Mouse (Mus musculus) embryonic facial prominence, embryonic 12.5 days (tissue): Measurements from ENCODE around the gene Ntmt1. TPM values are rescaled to one million over a fixed set of nuclear protein-coding genes. Genes with fewer than 3 reads are reported as not detected.

Experiments used
- ATAC-seq: fragments of 200-750 bp; cut with Nextera tagmentation; 2 replicates; pipeline ENCODE4 v1.8.0; 2017; ENCODE audit not compliant: insufficient number of reproducible peaks, insufficient read depth, low FRiP score, low TSS enrichment
- H3K27ac ChIP-seq: fragments of 300-500 bp; sonication (generic); 2 replicates; pipeline ENCODE4 v1.5.1; 2016; ENCODE audit warnings: mild to moderate bottlenecking
- H3K27me3 ChIP-seq: fragments of 300-500 bp; sonication (generic); 2 replicates; pipeline ENCODE4 v1.6.1; 2016; ENCODE audit warnings: mild to moderate bottlenecking, moderate library complexity
- H3K36me3 ChIP-seq: fragments of 300-500 bp; sonication (generic); 2 replicates; pipeline ENCODE4 v1.6.1; 2016; ENCODE audit warnings: mild to moderate bottlenecking
- H3K4me1 ChIP-seq: fragments of 300-500 bp; sonication (generic); 2 replicates; pipeline ENCODE4 v1.6.1; 2016
- H3K4me2 ChIP-seq: fragments of 300-500 bp; sonication (generic); replicated peaks from 2 replicates; pipeline ENCODE4 v1.6.1; 2016; ENCODE audit warnings: mild to moderate bottlenecking, moderate library complexity
- H3K4me3 ChIP-seq: fragments of 300-500 bp; sonication (generic); 2 replicates; pipeline ENCODE4 v1.5.1; 2016; ENCODE audit warnings: mild to moderate bottlenecking
- H3K9ac ChIP-seq: fragments of 300-500 bp; sonication (generic); 2 replicates; pipeline ENCODE4 v1.6.1; 2016; ENCODE audit warnings: mild to moderate bottlenecking, moderate library complexity
- H3K9me3 ChIP-seq: fragments of 300-500 bp; sonication (generic); 2 replicates; pipeline ENCODE4 v1.6.1; 2016; ENCODE audit warnings: mild to moderate bottlenecking, moderate library complexity
- WGBS: fragments of 180-500 bp; shearing (Covaris S2); methylation state at CpG from one replicate; pipeline ENCODE4 v1.1.7; 2016; 5-methylcytosine and 5-hydroxymethylcytosine counted together
- polyA plus RNA-seq: library from polyadenylated mRNA; unstranded; fragments of >200 nt; fragmentation: Nextera tagmentation; extraction: Ambion mirVana; gene quantifications from 2 replicates; pipeline ENCODE4 v1.2.1, GENCODE M21; 2016

The Ntmt1 gene
- polyA plus RNA-seq, 1 experiment from 2014 or later, result 105 TPM

- peak overlapping the region; percentile 92; the same call in 1 of the 2 replicates for H3K27ac ChIP-seq
- 58% methylated on average over 4 of the region's 4 CpGs for WGBS
- H3K9me3 ChIP-seq, result no peaks in the 10 kb centered on the region
- no peak overlapping the region for H3K4me2 ChIP-seq
- H3K4me3 ChIP-seq, result no peak overlapping the region
- H3K9ac ChIP-seq, result peak overlapping the region; percentile 1; the same call in 1 of the 2 replicates
- no peaks in the 10 kb centered on the region for H3K36me3 ChIP-seq
- no peak for ATAC-seq
- H3K4me1 ChIP-seq, result peaks cover 46% of the 10 kb centered on the region
- no peaks in the 10 kb centered on the region for H3K27me3 ChIP-seq
Measured at GRCm38 (mm10) chr2:30787466-30787865, 20.2 kb upstream of the Ntmt1 start.

GRCm38 (mm10) chr2:30792061-30792460, 15.6 kb upstream of the Ntmt1 start:
- Histone ChIP-seq H3K4me1 (peaks cover 27% of the 10 kb centered on the region), H3K27ac (peak overlapping the region; percentile 32)
- no peak for ATAC-seq

GRCm38 (mm10) chr2:30794179-30795108, 13.2 kb upstream of the Ntmt1 start:
- Histone ChIP-seq H3K4me3 (peak overlapping the region; percentile 33), H3K27ac (peak overlapping the region; percentile 72), H3K4me2 (peak overlapping the region; percentile 49), H3K27me3 (no peaks in the 10 kb centered on the region), H3K9ac (peak overlapping the region; percentile 48; the same call in 1 of the 2 replicates), H3K4me1 (peaks cover 27% of the 10 kb centered on the region), H3K36me3 (no peaks in the 10 kb centered on the region), H3K9me3 (no peaks in the 10 kb centered on the region)
- peak; percentile 54 for ATAC-seq
- WGBS, result 5% methylated on average over 48 of the region's 48 CpGs

More at GRCm38 (mm10) chr2:30792061-30792460, 15.6 kb upstream of the Ntmt1 start:
- Histone ChIP-seq H3K27me3 (no peaks in the 10 kb centered on the region), H3K4me3 (no peak overlapping the region), H3K9ac (no peak overlapping the region), H3K4me2 (no peak overlapping the region), H3K36me3 (no peaks in the 10 kb centered on the region), H3K9me3 (no peaks in the 10 kb centered on the region)
- 81% methylated on average over 7 of the region's 7 CpGs for WGBS

GRCm38 (mm10) chr2:30795271-30795888, 12.2 kb upstream of the Ntmt1 start:
- no peak for ATAC-seq
- WGBS, result 72% methylated on average over 7 of the region's 7 CpGs
- H3K27ac ChIP-seq, result peak overlapping the region; percentile 65

GRCm38 (mm10) chr2:30795889-30796275, 11.7 kb upstream of the Ntmt1 start:
- ATAC-seq, result 0 out of 2 replicates have a peak, but pooled peaks have one; percentile 9
- peaks cover 31% of the 10 kb centered on the region for H3K4me1 ChIP-seq
- no peak overlapping the region for H3K4me3 ChIP-seq
- H3K27me3 ChIP-seq, result peaks cover 3% of the 10 kb centered on the region; the same call in 1 of the 2 replicates
- WGBS, result 61% methylated on average over 5 of the region's 5 CpGs
- H3K27ac ChIP-seq, result peak overlapping the region; percentile 65
- no peaks in the 10 kb centered on the region for H3K9me3 ChIP-seq
- H3K36me3 ChIP-seq, result no peaks in the 10 kb centered on the region
- peak overlapping the region; percentile 41 for H3K4me2 ChIP-seq
- H3K9ac ChIP-seq, result no peak overlapping the region

More at GRCm38 (mm10) chr2:30795271-30795888, 12.2 kb upstream of the Ntmt1 start:
- no peak overlapping the region for H3K4me2 ChIP-seq
- H3K27me3 ChIP-seq, result no peaks in the 10 kb centered on the region
- no peak overlapping the region for H3K9ac ChIP-seq
- H3K9me3 ChIP-seq, result no peaks in the 10 kb centered on the region
- H3K36me3 ChIP-seq, result no peaks in the 10 kb centered on the region
- H3K4me3 ChIP-seq, result no peak overlapping the region
- H3K4me1 ChIP-seq, result peaks cover 27% of the 10 kb centered on the region

- 2% methylated on average over 11 of the region's 11 CpGs for WGBS
- Histone ChIP-seq H3K27me3 (peaks cover 8% of the 10 kb centered on the region; the same call in 1 of the 2 replicates), H3K4me3 (peak overlapping the region; percentile 14; the same call in 1 of the 2 replicates)
Measured at GRCm38 (mm10) chr2:30796382-30796781, 11.2 kb upstream of the Ntmt1 start.

GRCm38 (mm10) chr2:30799456-30799855, 8.2 kb upstream of the Ntmt1 start:
- no peak overlapping the region for H3K4me2 ChIP-seq
- no peaks in the 10 kb centered on the region for H3K9me3 ChIP-seq
- 80% methylated on average over 3 of the region's 3 CpGs for WGBS
- no peak for ATAC-seq
- H3K4me3 ChIP-seq, result no peak overlapping the region
- no peaks in the 10 kb centered on the region for H3K36me3 ChIP-seq
- H3K27me3 ChIP-seq, result peaks cover 26% of the 10 kb centered on the region
- no peak overlapping the region for H3K9ac ChIP-seq
- no peak overlapping the region for H3K27ac ChIP-seq
- peaks cover 38% of the 10 kb centered on the region for H3K4me1 ChIP-seq

More at GRCm38 (mm10) chr2:30796382-30796781, 11.2 kb upstream of the Ntmt1 start:
- Histone ChIP-seq H3K9me3 (no peaks in the 10 kb centered on the region), H3K9ac (no peak overlapping the region), H3K4me1 (peaks cover 36% of the 10 kb centered on the region), H3K36me3 (no peaks in the 10 kb centered on the region), H3K4me2 (peak overlapping the region; percentile 41), H3K27ac (peak overlapping the region; percentile 65)
- ATAC-seq, result peak; percentile 71

- H3K9ac ChIP-seq, result peak overlapping the region; percentile 66; the same call in 1 of the 2 replicates
- H3K27ac ChIP-seq, result no peak overlapping the region
- peak overlapping the region; percentile 50 for H3K4me3 ChIP-seq
- WGBS, result 29% methylated on average over 7 of the region's 7 CpGs
- H3K36me3 ChIP-seq, result no peaks in the 10 kb centered on the region
- H3K4me2 ChIP-seq, result peak overlapping the region; percentile 96
- no peak for ATAC-seq
- no peaks in the 10 kb centered on the region for H3K9me3 ChIP-seq
- H3K27me3 ChIP-seq, result peaks cover 26% of the 10 kb centered on the region
- H3K4me1 ChIP-seq, result peaks cover 35% of the 10 kb centered on the region
Measured at GRCm38 (mm10) chr2:30800671-30801066, 7.0 kb upstream of the Ntmt1 start.

GRCm38 (mm10) chr2:30801067-30801852, 6.4 kb upstream of the Ntmt1 start:
- no peak overlapping the region for H3K27ac ChIP-seq
- WGBS, result under 1% methylated on average over 76 of the region's 77 CpGs
- H3K27me3 ChIP-seq, result peaks cover 26% of the 10 kb centered on the region

GRCm38 (mm10) chr2:30803604-30804003, 4.0 kb upstream of the Ntmt1 start, which contains the start of gene 1700001O22Rik:
TSS of gene 1700001O22Rik (minus strand) at chr2:30803661.
- Histone ChIP-seq H3K4me3 (no peak within 1 kb of the TSS), H3K4me2 (no peak within 1 kb of the TSS), H3K27ac (no peak within 1 kb of the TSS), H3K36me3 (no peaks in the 10 kb centered on the region), H3K9ac (no peak within 1 kb of the TSS), H3K9me3 (no peaks in the 10 kb centered on the region), H3K27me3 (peaks cover 26% of the 10 kb centered on the region), H3K4me1 (peaks cover 18% of the 10 kb centered on the region)
- no peak for ATAC-seq
- WGBS, result 80% methylated on average over 3 of the region's 3 CpGs

More at GRCm38 (mm10) chr2:30801067-30801852, 6.4 kb upstream of the Ntmt1 start:
- Histone ChIP-seq H3K4me3 (peak overlapping the region; percentile 50), H3K9me3 (no peaks in the 10 kb centered on the region), H3K4me1 (peaks cover 29% of the 10 kb centered on the region), H3K4me2 (peak overlapping the region; percentile 96), H3K36me3 (no peaks in the 10 kb centered on the region), H3K9ac (peak overlapping the region; percentile 66)
- no peak for ATAC-seq

- no peak overlapping the region for H3K4me3 ChIP-seq
- no peak overlapping the region for H3K27ac ChIP-seq
- 96% methylated on average over 2 of the region's 2 CpGs for WGBS
- H3K9ac ChIP-seq, result no peak overlapping the region
- H3K4me2 ChIP-seq, result no peak overlapping the region
- no peaks in the 10 kb centered on the region for H3K9me3 ChIP-seq
- peaks cover 22% of the 10 kb centered on the region for H3K27me3 ChIP-seq
- peaks cover 21% of the 10 kb centered on the region for H3K4me1 ChIP-seq
- H3K36me3 ChIP-seq, result peaks cover 6% of the 10 kb centered on the region; the same call in 1 of the 2 replicates
- no peak for ATAC-seq
Measured at GRCm38 (mm10) chr2:30805983-30806382, 1.6 kb upstream of the Ntmt1 start.
